Mouse (Mus musculus): ENCODE results near the gene Mpnd. TPM values are rescaled to one million over a fixed set of nuclear protein-coding genes. Genes with fewer than 3 reads are reported as not detected.
"Not testable (repeated sequence)": the region's sequence is repeated elsewhere in the genome, so short reads cannot be mapped to it uniquely, and the experiment has no call there.

The Mpnd gene
- polyA plus RNA-seq, 1 experiment, result 424 TPM

DNA sequence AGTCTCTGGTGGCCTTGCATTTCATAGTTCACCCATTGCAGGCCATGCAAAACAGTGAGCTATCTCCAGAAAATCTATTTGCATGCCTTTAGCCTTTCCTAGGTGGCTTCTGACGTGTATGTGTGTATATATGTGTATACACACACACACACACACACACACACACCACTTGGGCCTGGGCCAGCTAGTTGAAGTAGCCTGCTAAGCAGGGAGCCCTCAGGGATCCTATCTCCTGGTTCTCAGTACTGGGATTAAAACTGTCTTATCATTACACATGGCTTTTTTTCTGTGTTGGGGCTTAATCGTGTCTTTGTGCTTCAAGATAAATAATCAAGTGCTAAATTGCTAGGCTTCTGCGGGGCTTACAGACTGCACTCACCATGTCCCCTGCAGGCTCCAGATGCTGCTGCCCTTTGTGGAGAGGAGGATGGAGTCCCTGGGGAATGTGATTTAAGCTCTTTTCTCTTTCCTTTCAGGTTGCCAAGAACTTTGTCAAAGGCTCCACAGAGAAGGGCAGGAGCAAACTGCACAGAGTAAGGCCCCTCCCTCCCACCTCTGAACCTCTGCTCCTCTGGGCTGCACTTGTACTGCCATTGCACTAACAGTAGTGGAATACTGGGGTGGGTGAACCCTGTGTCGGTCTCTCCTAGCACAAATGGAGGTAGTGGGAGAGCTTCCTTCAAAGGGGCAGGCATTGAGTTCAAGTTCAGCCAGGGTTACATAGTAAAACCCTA, 50.6 kb downstream of the Mpnd start:
- TF ChIP-seq CTCF (IDR thresholded peaks at IDR 0.05; ENCODE audit: extremely low read depth, insufficient read length, insufficient replicate concordance, low read depth, low read length) (no peak), POLR2A (IDR thresholded peaks at IDR 0.05; ENCODE audit: low read depth, low read length) (no peak)
- Histone ChIP-seq H3K4me1 (ENCODE audit: control insufficient read depth, insufficient read depth, insufficient read length, low read length) (no peaks in the 10 kb centered on the region; the same call in 1 of the 2 replicates), H3K4me3 (ENCODE audit: low read depth, low read length) (no peak overlapping the region), H3K27me3 (ENCODE audit: control insufficient read depth, insufficient read depth, low read length) (no peaks in the 10 kb centered on the region), H3K27ac (ENCODE audit: insufficient read depth, low read depth, low read length) (no peak overlapping the region), H3K36me3 (ENCODE audit: control insufficient read depth, insufficient read depth, low read length) (peaks cover 7% of the 10 kb centered on the region)
- WGBS, result 67% methylated on average over 4 of the region's 4 CpGs

DNA sequence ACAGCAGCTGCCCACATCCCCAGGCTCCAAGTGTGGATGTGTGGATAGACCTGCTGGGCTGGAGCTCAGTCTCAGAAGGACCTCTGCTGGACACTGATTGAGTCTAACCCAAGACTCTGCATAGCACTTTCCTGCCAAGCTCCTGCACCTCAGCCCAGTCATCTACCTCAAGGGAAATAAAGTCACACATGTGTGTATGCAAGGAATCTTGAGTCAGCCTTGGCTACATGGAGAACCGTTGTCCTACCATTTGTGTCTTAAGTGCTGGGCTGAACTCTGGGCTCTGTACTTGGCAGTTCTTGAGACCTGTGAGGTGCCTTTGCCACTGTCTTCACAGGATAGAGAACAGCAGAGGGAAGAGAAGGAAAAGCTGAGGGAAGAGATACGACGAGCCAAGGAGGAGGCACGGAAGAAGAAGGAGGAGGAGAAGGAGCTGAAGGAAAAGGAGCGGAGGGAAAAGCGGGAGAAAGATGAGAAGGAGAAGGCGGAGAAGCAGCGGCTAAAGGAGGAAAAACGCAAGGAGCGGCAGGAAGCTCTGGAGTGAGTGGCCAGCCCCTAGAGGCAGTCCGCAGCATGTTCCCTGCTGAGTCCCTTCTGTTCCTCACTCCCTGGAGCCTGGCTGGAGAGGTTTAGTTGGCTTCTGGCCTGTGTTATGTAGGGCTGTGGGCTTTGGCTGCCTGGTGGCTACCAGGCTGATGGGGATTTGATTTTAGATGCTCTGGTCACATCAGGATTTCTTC, 52.0 kb downstream of the Mpnd start:
- peaks cover 7% of the 10 kb centered on the region for H3K36me3 ChIP-seq (ENCODE audit: control insufficient read depth, insufficient read depth, low read length)
- no peak overlapping the region for H3K4me3 ChIP-seq (ENCODE audit: low read depth, low read length)
- 91% methylated on average over 11 of the region's 11 CpGs for WGBS
- no peaks in the 10 kb centered on the region for H3K27me3 ChIP-seq (ENCODE audit: control insufficient read depth, insufficient read depth, low read length)
- no peaks in the 10 kb centered on the region for H3K4me1 ChIP-seq (ENCODE audit: control insufficient read depth, insufficient read depth, insufficient read length, low read length)
- TF ChIP-seq CTCF (IDR thresholded peaks at IDR 0.05; ENCODE audit: extremely low read depth, insufficient read length, insufficient replicate concordance, low read depth, low read length) (no peak), POLR2A (IDR thresholded peaks at IDR 0.05; ENCODE audit: low read depth, low read length) (no peak)
- no peak overlapping the region for H3K27ac ChIP-seq (ENCODE audit: insufficient read depth, low read depth, low read length)

GRCm38 (mm10) chr17:56062081-56062480, 56.6 kb downstream of the Mpnd start:
- Histone ChIP-seq H3K36me3 (ENCODE audit: control insufficient read depth, insufficient read depth, low read length) (peaks cover 22% of the 10 kb centered on the region), H3K4me3 (ENCODE audit: low read depth, low read length) (no peak overlapping the region), H3K4me1 (ENCODE audit: control insufficient read depth, insufficient read depth, insufficient read length, low read length) (no peaks in the 10 kb centered on the region), H3K27ac (ENCODE audit: insufficient read depth, low read depth, low read length) (no peak overlapping the region), H3K27me3 (ENCODE audit: control insufficient read depth, insufficient read depth, low read length) (no peaks in the 10 kb centered on the region)
- no peak for TF ChIP-seq CTCF (IDR thresholded peaks at IDR 0.05; ENCODE audit: extremely low read depth, insufficient read length, insufficient replicate concordance, low read depth, low read length)
- WGBS, result 83% methylated on average over 7 of the region's 7 CpGs

- H3K4me1 ChIP-seq (ENCODE audit: control insufficient read depth, insufficient read depth, insufficient read length, low read length); H3K27me3 ChIP-seq (ENCODE audit: control insufficient read depth, insufficient read depth, low read length); H3K27ac ChIP-seq (ENCODE audit: insufficient read depth, low read depth, low read length); H3K4me3 ChIP-seq (ENCODE audit: low read depth, low read length): not testable (repeated sequence)
- 73% methylated on average over 6 of the region's 6 CpGs for WGBS
- H3K36me3 ChIP-seq (ENCODE audit: control insufficient read depth, insufficient read depth, low read length), result peaks cover 49% of the 10 kb centered on the region
These were observed 60.2 kb downstream of the Mpnd start for GRCm38 (mm10) chr17:56065715-56066114.

Other genes with a start within 250 kb of the Mpnd start
- not detected in 2 replicates for gene Zfp119a, start 126.8 kb upstream of the Mpnd start, polyA plus RNA-seq (2012; rRNA removed)
- 0.27 TPM in 1 of 2 replicates, not detected in the other for gene Zfp959, start 113.6 kb upstream of the Mpnd start, polyA plus RNA-seq (2012; rRNA removed)
- 0.09 TPM in 1 of 2 replicates, not detected in the other for gene Zfp119b, start 56.2 kb upstream of the Mpnd start, polyA plus RNA-seq (2012; rRNA removed)
- gene Ebi3, start 53.1 kb upstream of the Mpnd start, polyA plus RNA-seq (2012; rRNA removed), result 4.9 and 7.5 TPM in 2 replicates
- gene Yju2, start 46.6 kb upstream of the Mpnd start, polyA plus RNA-seq (2012; rRNA removed), result 3.4 and 7.9 TPM in 2 replicates
- 1.1 and 3.4 TPM in 2 replicates for gene Shd, start 35.2 kb upstream of the Mpnd start, polyA plus RNA-seq (2012; rRNA removed)
- 0.83 and 3.2 TPM in 2 replicates for gene Fsd1, start 19.2 kb upstream of the Mpnd start, polyA plus RNA-seq (2012; rRNA removed)
- 87.8 and 224 TPM in 2 replicates for gene Stap2, start 127 bp upstream of the Mpnd start, polyA plus RNA-seq (2012; rRNA removed)
- 41.8 and 78.2 TPM in 2 replicates for gene Sh3gl1, start 30.9 kb downstream of the Mpnd start, polyA plus RNA-seq (2012; rRNA removed)
- 1.9 and 4.1 TPM in 2 replicates for gene Chaf1a, start 34.7 kb downstream of the Mpnd start, polyA plus RNA-seq (2012; rRNA removed)
- 27.4 and 57.1 TPM in 2 replicates for gene Ubxn6, start 69.3 kb downstream of the Mpnd start, polyA plus RNA-seq (2012; rRNA removed)
- gene Hdgfl2, start 73.9 kb downstream of the Mpnd start, polyA plus RNA-seq (2012; rRNA removed), result 23.1 and 24.2 TPM in 2 replicates
- 6.2 and 8.9 TPM in 2 replicates for gene Plin4, start 104.1 kb downstream of the Mpnd start, polyA plus RNA-seq (2012; rRNA removed)
- 0.04 and 0.05 TPM in 2 replicates for gene Plin5, start 111.9 kb downstream of the Mpnd start, polyA plus RNA-seq (2012; rRNA removed)
- gene Lrg1, start 116.3 kb downstream of the Mpnd start, polyA plus RNA-seq (2012; rRNA removed), result 10.6 and 28.7 TPM in 2 replicates
- 6.4 and 12.2 TPM in 2 replicates for gene Sema6b, start 134.6 kb downstream of the Mpnd start, polyA plus RNA-seq (2012; rRNA removed)
- 4.2 and 10.3 TPM in 2 replicates for gene Tnfaip8l1, start 156.8 kb downstream of the Mpnd start, polyA plus RNA-seq (2012; rRNA removed)
- gene Mydgf, start 178.2 kb downstream of the Mpnd start, polyA plus RNA-seq (2012; rRNA removed), result 82.7 and 86.4 TPM in 2 replicates
- gene Dpp9, start 213.2 kb downstream of the Mpnd start, polyA plus RNA-seq (2012; rRNA removed), result 27.4 and 39.4 TPM in 2 replicates